Mouse (Mus musculus) kidney, postnatal 25 days (tissue): ENCODE measurements around the gene Plac9a.
"Not testable (repeated sequence)": the region's sequence is repeated elsewhere in the genome, so short reads cannot be mapped to it uniquely, and the experiment has no call there.

ENCODE experiments used
- DNase-seq, 2 experiments: peaks; one replicate each; pipeline ENCODE4 v3.0.0; 2021; ENCODE audit warnings: mixed read lengths in 2 of 2

Gene Plac9a

GRCm38 (mm10) chr14:25903000-25903399 lies at the start of gene Plac9a:
Gene Plac9a, minus strand, starts transcription at chr14:25903100.
- DNase-seq = not testable (repeated sequence)

- not testable (repeated sequence) for DNase-seq
Observed at GRCm38 (mm10) chr14:25938004-25938403, 35.1 kb upstream of the Plac9a start, which contains the start of gene Cphx1. Gene Cphx1, plus strand, starts transcription at chr14:25938304.

- not testable (repeated sequence) for DNase-seq
Observed at GRCm38 (mm10) chr14:25936867-25937630, 34.1 kb upstream of the Plac9a start.

- not testable (repeated sequence) for DNase-seq
Observed at GRCm38 (mm10) chr14:25927562-25927881, 24.6 kb upstream of the Plac9a start, which contains the start of gene Tmem254a. Gene Tmem254a, minus strand, starts transcription at chr14:25927672.

GRCm38 (mm10) chr14:25926814-25927561 lies 24.1 kb upstream of the Plac9a start:
- DNase-seq = not testable (repeated sequence)

- DNase-seq = not testable (repeated sequence)
Observed at GRCm38 (mm10) chr14:25918427-25919170, 15.7 kb upstream of the Plac9a start.

- DNase-seq = not testable (repeated sequence)
Observed at GRCm38 (mm10) chr14:25908976-25909375, 6.1 kb upstream of the Plac9a start.

- DNase-seq = not testable (repeated sequence)
Observed at GRCm38 (mm10) chr14:25907272-25907671, 4.4 kb upstream of the Plac9a start.

- not testable (repeated sequence) for DNase-seq
Observed at GRCm38 (mm10) chr14:25905243-25905642, 2.3 kb upstream of the Plac9a start.

GRCm38 (mm10) chr14:25895686-25896085 lies 7.2 kb downstream of the Plac9a start:
- DNase-seq = not testable (repeated sequence)

GRCm38 (mm10) chr14:25894566-25894965 lies 8.3 kb downstream of the Plac9a start:
- not testable (repeated sequence) for DNase-seq

GRCm38 (mm10) chr14:25885886-25886285 lies 17.0 kb downstream of the Plac9a start:
- DNase-seq = not testable (repeated sequence)

- DNase-seq = not testable (repeated sequence)
Observed at GRCm38 (mm10) chr14:25881769-25882168, 21.1 kb downstream of the Plac9a start.

- DNase-seq = not testable (repeated sequence)
Observed at GRCm38 (mm10) chr14:25876640-25877039, 26.3 kb downstream of the Plac9a start.

- DNase-seq = peak; percentile 61 to 65
Observed at GRCm38 (mm10) chr14:25872461-25873415, 30.2 kb downstream of the Plac9a start.

GRCm38 (mm10) chr14:25869135-25869878 lies 33.6 kb downstream of the Plac9a start:
- DNase-seq = no peak

- DNase-seq = no peak
Observed at GRCm38 (mm10) chr14:25868706-25869105, 34.2 kb downstream of the Plac9a start.

GRCm38 (mm10) chr14:25867834-25868233 lies 35.1 kb downstream of the Plac9a start:
- peak; percentile 64 to 84 for DNase-seq

GRCm38 (mm10) chr14:25866832-25867231 lies 36.1 kb downstream of the Plac9a start:
- no peak for DNase-seq

- DNase-seq = no peak
Observed at GRCm38 (mm10) chr14:25866384-25866783, 36.5 kb downstream of the Plac9a start.

- no peak for DNase-seq
Observed at GRCm38 (mm10) chr14:25865251-25865650, 37.6 kb downstream of the Plac9a start.
